Mouse (Mus musculus) pancreas, adult 10 weeks (tissue): ENCODE data around the gene Suv39h1. TPM values are rescaled to one million over a fixed set of nuclear protein-coding genes. Genes with fewer than 3 reads are reported as not detected.

ENCODE experiments used
- polyA plus RNA-seq: library from polyadenylated mRNA; stranded (reverse); fragments of 350-450 nt; fragmentation: Illumina TruSeq; extraction: RNeasy Lipid Tissue Mini Kit (QIAGEN cat#74804); gene quantifications from one replicate; pipeline ENCODE4 v1.2.3, GENCODE M21; 2015; ENCODE audit warnings: low read depth, low replicate concordance; ENCODE audit not compliant: insufficient read depth

Gene Suv39h1
- polyA plus RNA-seq, result 1.7 TPM

GRCm38 (mm10) chrX:8074430-8075014 lies at the start of gene Suv39h1:
Gene Suv39h1, minus strand, starts transcription at chrX:8074760.

GRCm38 (mm10) chrX:8090346-8090953 lies 15.9 kb upstream of the Suv39h1 start, which contains the start of gene Was:
Gene Was, minus strand, starts transcription at chrX:8090498.

DNA sequence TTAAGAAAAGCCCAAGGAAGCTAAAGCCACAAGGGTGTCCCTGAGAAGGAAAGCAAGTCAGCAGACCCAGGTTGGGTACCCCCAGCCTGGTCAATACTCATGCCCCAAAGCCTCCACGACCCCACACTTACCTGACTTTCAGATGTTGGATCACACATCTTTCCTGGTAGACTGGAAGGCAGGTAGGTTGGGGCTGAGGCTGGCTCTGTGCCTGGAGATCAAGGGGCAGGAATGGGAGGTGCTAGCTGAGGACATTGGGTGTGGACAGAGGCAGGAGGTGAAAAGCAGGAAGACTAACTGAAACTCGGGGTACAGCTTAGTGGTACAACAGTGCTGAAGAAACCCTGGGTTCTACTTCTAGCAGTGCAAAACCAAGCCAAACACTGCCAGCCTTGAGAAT lies 56.3 kb downstream of the Suv39h1 start, which contains the start of gene Glod5:
Gene Glod5, minus strand, starts transcription at position 207 of the 400 bp plus-strand sequence.

Other genes starting within 250 kb of the Suv39h1 start
- gene Otud5, start 233.4 kb downstream of the Suv39h1 start, polyA plus RNA-seq, result 25.1 TPM
- 4.9 TPM for gene Pim2, start 196.5 kb downstream of the Suv39h1 start, polyA plus RNA-seq
- 10.3 TPM for gene Slc35a2, start 190.7 kb downstream of the Suv39h1 start, polyA plus RNA-seq
- 23.2 TPM for gene Pqbp1, start 175.5 kb downstream of the Suv39h1 start, polyA plus RNA-seq
- 18.8 TPM for gene Timm17b, start 175.4 kb downstream of the Suv39h1 start, polyA plus RNA-seq
- gene Gm10491, start 166.9 kb downstream of the Suv39h1 start, polyA plus RNA-seq, result not detected
- not detected for gene Gm10490, start 165.2 kb downstream of the Suv39h1 start, polyA plus RNA-seq
- 20.9 TPM for gene Pcsk1n, start 154.9 kb downstream of the Suv39h1 start, polyA plus RNA-seq
- gene Eras, start 146.2 kb downstream of the Suv39h1 start, polyA plus RNA-seq, result not detected
- gene Hdac6, start 126.9 kb downstream of the Suv39h1 start, polyA plus RNA-seq, result 11.3 TPM
- not detected for gene Gata1, start 96.7 kb downstream of the Suv39h1 start, polyA plus RNA-seq
- gene Glod5, start 56.3 kb downstream of the Suv39h1 start, polyA plus RNA-seq, result not detected
- 0.78 TPM for gene Was, start 15.7 kb upstream of the Suv39h1 start, polyA plus RNA-seq
- 21.1 TPM for gene Wdr13, start 58.1 kb upstream of the Suv39h1 start, polyA plus RNA-seq
- gene Rbm3, start 71.1 kb upstream of the Suv39h1 start, polyA plus RNA-seq, result 44.1 TPM
- gene Tbc1d25, start 101.4 kb upstream of the Suv39h1 start, polyA plus RNA-seq, result 3.4 TPM
- 15.2 TPM for gene Ebp, start 118.8 kb upstream of the Suv39h1 start, polyA plus RNA-seq
- gene Porcn, start 131.8 kb upstream of the Suv39h1 start, polyA plus RNA-seq, result 9.5 TPM
- gene Ftsj1, start 177.6 kb upstream of the Suv39h1 start, polyA plus RNA-seq, result 6.0 TPM
- 38.9 TPM for gene Slc38a5, start 196.4 kb upstream of the Suv39h1 start, polyA plus RNA-seq